Mouse (Mus musculus): ENCODE measurements around the gene Eri3. TPM values are rescaled to one million over a fixed set of nuclear protein-coding genes. Genes with fewer than 3 reads are reported as not detected.

Gene Eri3
- polyA plus RNA-seq, 1 experiment: 141 TPM

- no peak for TF ChIP-seq CTCF (IDR thresholded peaks at IDR 0.05; ENCODE audit: borderline replicate concordance, insufficient read depth, low read depth, low read length)
- no peak for TF ChIP-seq POLR2A (IDR thresholded peaks at IDR 0.05; ENCODE audit: borderline replicate concordance, insufficient read depth, low read length)
- no peak for DNase-seq
- peak overlapping the region; percentile 34 for H3K4me3 ChIP-seq (replicated peaks; ENCODE audit: insufficient read depth, low read depth, low read length)
- H3K4me1 ChIP-seq (ENCODE audit: control insufficient read depth, insufficient read depth, low read length): peaks cover 4% of the 10 kb centered on the region; the same call in 1 of the 2 replicates
- no peak overlapping the region for H3K27ac ChIP-seq (ENCODE audit: insufficient read depth, low read length)
- WGBS: 65% methylated on average over 8 of the region's 8 CpGs
- H3K27me3 ChIP-seq (ENCODE audit: control insufficient read depth, insufficient read depth, low read length): no peaks in the 10 kb centered on the region
Observed at GRCm38 (mm10) chr4:117551144-117552000, 1.2 kb downstream of the Eri3 start.

GRCm38 (mm10) chr4:117555495-117555894, 5.3 kb downstream of the Eri3 start:
- no peak overlapping the region for H3K27ac ChIP-seq (ENCODE audit: insufficient read depth, low read length)
- no peak overlapping the region for H3K4me3 ChIP-seq (replicated peaks; ENCODE audit: insufficient read depth, low read depth, low read length)
- WGBS: 61% methylated on average over 2 of the region's 2 CpGs
- no peak for TF ChIP-seq CTCF (IDR thresholded peaks at IDR 0.05; ENCODE audit: borderline replicate concordance, insufficient read depth, low read depth, low read length)
- no peak for TF ChIP-seq POLR2A (IDR thresholded peaks at IDR 0.05; ENCODE audit: borderline replicate concordance, insufficient read depth, low read length)
- H3K27me3 ChIP-seq (ENCODE audit: control insufficient read depth, insufficient read depth, low read length): no peaks in the 10 kb centered on the region
- H3K4me1 ChIP-seq (ENCODE audit: control insufficient read depth, insufficient read depth, low read length): peaks cover 4% of the 10 kb centered on the region
- DNase-seq: no peak

GRCm38 (mm10) chr4:117556372-117556771, 6.2 kb downstream of the Eri3 start:
- Histone ChIP-seq H3K27me3 (ENCODE audit: control insufficient read depth, insufficient read depth, low read length) (no peaks in the 10 kb centered on the region), H3K4me3 (replicated peaks; ENCODE audit: insufficient read depth, low read depth, low read length) (no peak overlapping the region), H3K4me1 (ENCODE audit: control insufficient read depth, insufficient read depth, low read length) (no peaks in the 10 kb centered on the region; the same call in 1 of the 2 replicates), H3K27ac (ENCODE audit: insufficient read depth, low read length) (no peak overlapping the region)
- DNase-seq: no peak
- WGBS: 36% methylated on average over 5 of the region's 5 CpGs
- TF ChIP-seq CTCF (IDR thresholded peaks at IDR 0.05; ENCODE audit: borderline replicate concordance, insufficient read depth, low read depth, low read length) (no peak), POLR2A (IDR thresholded peaks at IDR 0.05; ENCODE audit: borderline replicate concordance, insufficient read depth, low read length) (no peak)

- TF ChIP-seq POLR2A (IDR thresholded peaks at IDR 0.05; ENCODE audit: borderline replicate concordance, insufficient read depth, low read length) (no peak), CTCF (IDR thresholded peaks at IDR 0.05; ENCODE audit: borderline replicate concordance, insufficient read depth, low read depth, low read length) (no peak)
- Histone ChIP-seq H3K27me3 (ENCODE audit: control insufficient read depth, insufficient read depth, low read length) (no peaks in the 10 kb centered on the region), H3K4me3 (replicated peaks; ENCODE audit: insufficient read depth, low read depth, low read length) (no peak overlapping the region), H3K4me1 (ENCODE audit: control insufficient read depth, insufficient read depth, low read length) (no peaks in the 10 kb centered on the region; the same call in 1 of the 2 replicates), H3K27ac (ENCODE audit: insufficient read depth, low read length) (no peak overlapping the region)
- DNase-seq: no peak
- WGBS: 82% methylated on average over 5 of the region's 5 CpGs
Observed at GRCm38 (mm10) chr4:117557068-117557645, 7.0 kb downstream of the Eri3 start.

- Histone ChIP-seq H3K27ac (ENCODE audit: insufficient read depth, low read length) (no peak overlapping the region), H3K27me3 (ENCODE audit: control insufficient read depth, insufficient read depth, low read length) (no peaks in the 10 kb centered on the region), H3K4me3 (replicated peaks; ENCODE audit: insufficient read depth, low read depth, low read length) (no peak overlapping the region), H3K4me1 (ENCODE audit: control insufficient read depth, insufficient read depth, low read length) (no peaks in the 10 kb centered on the region; the same call in 1 of the 2 replicates)
- no peak for TF ChIP-seq CTCF (IDR thresholded peaks at IDR 0.05; ENCODE audit: borderline replicate concordance, insufficient read depth, low read depth, low read length)
- no peak for TF ChIP-seq POLR2A (IDR thresholded peaks at IDR 0.05; ENCODE audit: borderline replicate concordance, insufficient read depth, low read length)
- DNase-seq: no peak
- WGBS: 89% methylated on average over 9 of the region's 9 CpGs
Observed at GRCm38 (mm10) chr4:117563967-117564366, 13.8 kb downstream of the Eri3 start.

- no peak overlapping the region for H3K4me3 ChIP-seq (replicated peaks; ENCODE audit: insufficient read depth, low read depth, low read length)
- TF ChIP-seq CTCF (IDR thresholded peaks at IDR 0.05; ENCODE audit: borderline replicate concordance, insufficient read depth, low read depth, low read length): no peak
- TF ChIP-seq POLR2A (IDR thresholded peaks at IDR 0.05; ENCODE audit: borderline replicate concordance, insufficient read depth, low read length): no peak
- DNase-seq: no peak
- H3K27me3 ChIP-seq (ENCODE audit: control insufficient read depth, insufficient read depth, low read length): no peaks in the 10 kb centered on the region
- no peak overlapping the region for H3K27ac ChIP-seq (ENCODE audit: insufficient read depth, low read length)
- H3K4me1 ChIP-seq (ENCODE audit: control insufficient read depth, insufficient read depth, low read length): peaks cover 4% of the 10 kb centered on the region; the same call in 1 of the 2 replicates
- 88% methylated on average over 2 of the region's 2 CpGs for WGBS
Observed at GRCm38 (mm10) chr4:117568846-117569245, 18.7 kb downstream of the Eri3 start.

GRCm38 (mm10) chr4:117570964-117571363, 20.8 kb downstream of the Eri3 start:
- DNase-seq: no peak
- TF ChIP-seq CTCF (IDR thresholded peaks at IDR 0.05; ENCODE audit: borderline replicate concordance, insufficient read depth, low read depth, low read length) (no peak), POLR2A (IDR thresholded peaks at IDR 0.05; ENCODE audit: borderline replicate concordance, insufficient read depth, low read length) (no peak)
- WGBS: 83% methylated on average over 5 of the region's 5 CpGs
- Histone ChIP-seq H3K4me3 (replicated peaks; ENCODE audit: insufficient read depth, low read depth, low read length) (no peak overlapping the region), H3K4me1 (ENCODE audit: control insufficient read depth, insufficient read depth, low read length) (peaks cover 7% of the 10 kb centered on the region), H3K27me3 (ENCODE audit: control insufficient read depth, insufficient read depth, low read length) (no peaks in the 10 kb centered on the region), H3K27ac (ENCODE audit: insufficient read depth, low read length) (peak overlapping the region; percentile 17; the same call in 1 of the 2 replicates)

All from cerebellum, adult 2 months (tissue).